Mouse (Mus musculus) brain, embryonic 14.5 days (tissue): ENCODE results near the gene Bcl6. TPM values are rescaled to one million over a fixed set of nuclear protein-coding genes. Genes with fewer than 3 reads are reported as not detected.

Experiments
- DNase-seq: peaks from one replicate; pipeline ENCODE4 v3.0.0-alpha.2; 2011; ENCODE audit warnings: low read depth
- CTCF ChIP-seq: fragments of 200-500 bp; IDR thresholded peaks from 2 replicates; pipeline ENCODE4 v1.5.1; 2012; ENCODE audit warnings: inconsistent platforms, mild to moderate bottlenecking, moderate library complexity, borderline replicate concordance; ENCODE audit not compliant: insufficient read depth, insufficient read length; ENCODE audit errors: extremely low read depth
- POLR2A ChIP-seq: fragments of 200-500 bp; IDR thresholded peaks from 2 replicates; pipeline ENCODE4 v1.6.1; 2012; ENCODE audit warnings: mild to moderate bottlenecking, inconsistent platforms, borderline replicate concordance; ENCODE audit not compliant: poor library complexity, insufficient read depth, insufficient read length, severe bottlenecking; ENCODE audit errors: extremely low read depth
- polyA plus RNA-seq: library from polyadenylated mRNA; depleted of rRNA; stranded (reverse); fragments of >200 nt; gene quantifications from 2 replicates; pipeline ENCODE4 v1.2.3, GENCODE M21; 2012; rRNA removed

Bcl6 gene
- polyA plus RNA-seq, result 3.5 and 5.5 TPM in 2 replicates

- TF ChIP-seq CTCF, result no peak
- peak; percentile 35; the same call in 1 of the 2 replicates for TF ChIP-seq POLR2A
- peak; percentile 97 for DNase-seq
These were observed at the start of gene Bcl6, which contains the start of gene Gm37419 for GRCm38 (mm10) chr16:23988466-23989208. Gene Bcl6 (minus strand): TSS chr16:23988852. Gene Gm37419 (plus strand): TSS chr16:23988482.

DNA sequence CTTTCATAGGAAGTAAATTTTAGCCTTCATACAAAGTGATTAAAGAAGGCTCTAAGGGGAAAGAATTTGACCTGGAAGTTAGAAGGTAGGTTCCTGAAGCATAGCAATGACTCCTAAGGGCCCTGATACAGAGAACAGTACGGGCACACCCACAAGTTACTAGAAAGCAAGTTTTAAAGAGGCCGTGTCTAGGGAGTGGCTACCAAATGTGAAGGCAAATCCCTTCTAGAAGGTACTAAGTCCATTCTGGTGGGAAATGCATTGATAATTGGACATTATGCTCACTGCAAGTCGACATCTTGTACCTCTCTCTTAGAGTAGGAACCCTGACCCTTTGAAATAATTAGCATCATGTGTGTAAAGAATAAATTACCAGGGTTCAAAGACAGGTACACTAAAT, 47.7 kb upstream of the Bcl6 start:
- no peak for TF ChIP-seq POLR2A
- no peak for DNase-seq

- no peak for DNase-seq
- no peak for TF ChIP-seq POLR2A
- TF ChIP-seq CTCF, result no peak
These were observed 47.1 kb upstream of the Bcl6 start for GRCm38 (mm10) chr16:24035767-24036166.

DNA sequence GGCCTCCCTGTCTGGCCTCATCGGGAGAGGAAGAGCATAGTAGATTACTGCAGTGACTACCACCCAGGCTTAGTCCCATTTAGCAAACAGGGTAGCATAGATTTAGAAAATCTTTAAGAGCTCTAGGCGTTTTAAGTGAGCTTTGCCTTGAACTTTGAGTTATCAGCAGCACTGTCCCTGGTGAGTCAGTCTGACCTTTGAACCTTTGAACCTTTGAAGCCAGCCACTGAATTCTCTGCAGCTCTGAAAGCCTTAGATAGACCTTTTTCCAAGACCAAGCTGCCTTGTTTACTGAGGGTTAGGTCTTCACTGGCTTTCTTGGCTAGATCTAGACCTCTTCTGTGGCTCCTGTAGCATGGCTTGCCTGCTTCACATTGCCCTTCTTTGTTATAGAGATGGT, 45.8 kb upstream of the Bcl6 start:
- DNase-seq, result no peak

GRCm38 (mm10) chr16:24033259-24033658, 44.6 kb upstream of the Bcl6 start:
- TF ChIP-seq CTCF (no peak), POLR2A (no peak)

More for the DNA sequence above, 45.8 kb upstream of the Bcl6 start:
- TF ChIP-seq CTCF, result no peak
- TF ChIP-seq POLR2A, result no peak

DNA sequence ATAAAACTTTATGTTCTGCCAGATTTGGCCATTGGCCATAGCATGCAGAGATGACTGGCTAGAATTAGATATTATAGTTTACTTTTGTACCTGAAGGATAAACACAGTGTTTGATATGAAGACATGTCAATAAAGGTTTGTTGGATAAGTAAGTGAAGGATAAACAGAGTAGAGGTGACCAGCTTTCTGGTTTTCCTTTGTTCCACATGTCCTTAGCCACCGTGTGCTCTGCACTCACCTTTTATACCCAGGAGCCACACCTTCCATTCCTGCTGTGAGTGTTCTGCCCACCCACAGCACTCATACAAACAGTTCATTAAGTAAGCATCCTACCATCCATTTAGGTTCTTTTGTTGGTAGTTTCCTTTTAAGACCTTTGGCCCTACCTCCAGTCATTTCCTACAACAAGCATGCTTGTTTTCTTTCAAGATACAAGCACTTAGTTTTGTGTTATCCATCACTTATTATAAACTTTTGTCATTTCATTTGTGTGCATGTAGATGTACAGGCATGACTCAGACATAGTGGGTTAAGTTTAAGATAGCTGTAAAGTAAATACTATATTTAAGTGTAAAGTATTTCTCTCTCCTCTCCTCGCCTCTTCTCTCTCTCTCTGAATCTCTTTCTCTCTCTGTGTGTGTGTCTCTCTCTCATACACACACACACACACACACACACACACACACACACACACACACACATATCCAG, 41.5 kb upstream of the Bcl6 start:
- TF ChIP-seq POLR2A (no peak), CTCF (no peak)
- no peak for DNase-seq

More at GRCm38 (mm10) chr16:24033259-24033658, 44.6 kb upstream of the Bcl6 start:
- DNase-seq, result no peak

GRCm38 (mm10) chr16:24025442-24025841, 36.8 kb upstream of the Bcl6 start:
- no peak for DNase-seq
- TF ChIP-seq POLR2A (no peak), CTCF (no peak)

GRCm38 (mm10) chr16:24022605-24023004, 34.0 kb upstream of the Bcl6 start:
- no peak for TF ChIP-seq CTCF
- no peak for TF ChIP-seq POLR2A
- no peak for DNase-seq

DNA sequence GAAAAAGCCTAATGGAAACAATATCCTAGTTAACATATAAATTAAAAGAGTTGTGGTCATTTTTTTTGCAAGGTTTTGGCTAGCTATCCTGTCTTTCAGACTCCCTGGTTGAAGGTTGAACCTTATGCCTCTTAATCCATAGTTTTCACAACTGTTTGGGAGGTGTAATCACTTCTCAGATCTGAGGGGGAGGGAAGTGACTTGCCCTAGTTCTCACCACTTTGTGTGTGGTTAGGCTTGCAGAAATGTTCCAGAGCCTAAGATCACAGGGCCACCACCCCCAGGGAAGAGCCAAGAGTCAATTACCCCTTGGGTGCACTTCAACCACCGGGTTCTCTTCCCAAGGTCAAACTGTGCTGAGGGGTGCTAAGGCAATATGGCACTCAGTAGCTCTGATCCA, 33.1 kb upstream of the Bcl6 start:
- no peak for TF ChIP-seq CTCF
- TF ChIP-seq POLR2A, result no peak
- DNase-seq, result no peak

DNA sequence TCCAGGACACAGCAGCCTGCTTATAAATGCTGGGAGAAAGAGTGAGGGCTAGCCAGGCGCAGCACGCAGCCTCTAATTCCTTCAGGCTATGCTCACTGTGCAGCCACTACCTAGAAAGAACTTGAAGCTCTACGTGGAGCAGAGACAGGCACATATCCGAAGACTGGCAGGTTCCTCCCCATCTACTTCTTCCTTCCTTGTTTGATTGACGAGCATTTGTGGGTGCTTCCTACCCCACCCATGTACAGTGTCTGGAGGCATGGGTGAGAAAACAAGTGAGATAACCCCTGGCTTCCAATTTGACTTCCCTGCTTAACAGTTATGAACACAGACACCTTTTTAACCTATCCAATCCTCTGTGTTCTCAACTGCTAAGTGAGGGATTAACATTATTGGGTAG, 28.1 kb upstream of the Bcl6 start:
- TF ChIP-seq CTCF (no peak), POLR2A (no peak)
- no peak for DNase-seq

- no peak for DNase-seq
- TF ChIP-seq POLR2A (no peak), CTCF (no peak)
These were observed 27.6 kb upstream of the Bcl6 start for GRCm38 (mm10) chr16:24016273-24016672.

GRCm38 (mm10) chr16:24014378-24014777, 25.7 kb upstream of the Bcl6 start:
- no peak for TF ChIP-seq POLR2A
- TF ChIP-seq CTCF, result no peak

GRCm38 (mm10) chr16:24012066-24012465, 23.4 kb upstream of the Bcl6 start:
- TF ChIP-seq POLR2A, result no peak
- TF ChIP-seq CTCF, result no peak
- DNase-seq, result no peak

More at GRCm38 (mm10) chr16:24014378-24014777, 25.7 kb upstream of the Bcl6 start:
- no peak for DNase-seq
